Mouse (Mus musculus) right cerebral cortex, adult 18-20 months (tissue): ENCODE measurements around the gene Stat3.

ENCODE experiments used
- DNase-seq: peaks from one replicate; pipeline ENCODE4 v3.0.0; 2022; ENCODE audit warnings: mixed read lengths

Stat3 gene

DNA sequence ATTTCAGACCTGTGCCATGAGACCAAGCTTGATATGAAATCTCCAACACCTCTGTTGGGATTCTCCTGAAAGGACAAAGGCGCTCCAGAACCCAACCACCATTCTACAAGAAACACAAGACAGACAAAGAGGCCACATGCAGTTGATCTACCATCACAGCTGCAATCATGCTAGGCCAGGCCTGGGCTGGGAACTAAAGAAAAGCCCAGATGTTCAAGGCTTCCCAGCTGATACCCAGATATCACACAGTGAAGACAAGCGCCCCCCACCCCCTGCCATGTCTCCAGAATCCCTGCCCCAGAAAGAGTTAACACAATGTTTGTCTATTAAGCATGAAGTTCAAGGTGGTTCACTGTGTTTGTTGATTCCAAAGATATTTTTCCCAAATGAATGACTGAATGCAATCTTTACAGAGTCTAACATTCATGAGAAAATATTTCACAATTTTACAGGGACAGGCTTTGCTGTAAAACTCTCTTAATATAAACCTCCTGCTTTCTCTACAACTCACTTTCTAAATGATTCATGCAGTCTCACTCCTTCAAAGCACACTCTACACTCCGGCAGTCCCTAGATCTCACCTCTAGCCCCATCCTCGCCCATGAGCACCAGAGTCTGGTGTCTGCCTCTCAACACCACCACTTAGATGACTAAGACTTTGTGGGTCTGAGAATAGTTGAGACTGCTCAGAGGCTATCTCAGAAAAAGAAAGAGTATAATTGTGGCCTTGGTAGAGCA lies 18.3 kb downstream of the Stat3 start:
- no peak for DNase-seq

DNA sequence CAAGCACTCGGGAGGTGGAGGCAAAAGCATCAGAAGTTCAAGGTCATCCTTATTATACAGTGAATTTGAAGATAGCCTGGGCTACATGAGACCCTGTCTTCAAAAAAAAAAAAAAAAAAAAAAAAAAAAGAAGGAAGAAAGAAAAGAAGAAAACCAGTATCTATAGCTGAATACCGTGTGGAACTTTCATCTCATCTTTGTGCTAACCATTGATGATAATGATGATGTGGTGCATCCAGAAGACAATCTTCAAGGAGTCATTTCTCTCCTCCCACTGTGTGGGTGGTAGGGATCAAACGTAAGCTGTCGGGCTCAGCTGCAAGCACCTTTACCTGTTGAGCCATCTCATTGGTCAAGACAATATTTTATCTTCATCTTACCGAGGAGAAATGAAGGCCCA lies 21.3 kb downstream of the Stat3 start:
- DNase-seq = no peak

DNA sequence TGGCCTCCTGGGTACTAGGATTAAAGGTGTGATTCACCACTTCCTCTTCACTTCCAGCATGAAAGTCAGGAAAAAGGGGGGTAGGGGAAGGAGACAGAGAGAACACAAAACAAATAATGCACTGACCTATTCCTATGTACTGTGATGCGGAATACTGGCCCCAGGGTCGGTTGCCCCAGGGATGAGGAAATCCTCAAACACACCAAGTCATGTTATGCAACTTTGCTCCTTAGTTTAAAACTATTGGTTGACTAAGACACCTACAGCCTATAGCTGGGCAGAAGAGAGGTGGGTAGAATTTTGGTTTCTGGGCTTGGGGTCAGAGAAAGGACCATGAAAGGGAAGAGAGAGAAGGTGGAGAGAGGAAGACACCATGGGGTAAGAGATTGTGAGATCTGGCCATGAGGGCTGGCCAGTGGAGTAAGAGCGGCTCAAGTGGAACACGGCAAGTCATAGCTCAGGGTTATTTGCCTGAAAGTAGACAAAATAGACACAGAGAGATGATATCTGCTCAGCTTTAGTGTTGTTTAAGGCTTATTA lies 22.8 kb downstream of the Stat3 start:
- DNase-seq = no peak

DNA sequence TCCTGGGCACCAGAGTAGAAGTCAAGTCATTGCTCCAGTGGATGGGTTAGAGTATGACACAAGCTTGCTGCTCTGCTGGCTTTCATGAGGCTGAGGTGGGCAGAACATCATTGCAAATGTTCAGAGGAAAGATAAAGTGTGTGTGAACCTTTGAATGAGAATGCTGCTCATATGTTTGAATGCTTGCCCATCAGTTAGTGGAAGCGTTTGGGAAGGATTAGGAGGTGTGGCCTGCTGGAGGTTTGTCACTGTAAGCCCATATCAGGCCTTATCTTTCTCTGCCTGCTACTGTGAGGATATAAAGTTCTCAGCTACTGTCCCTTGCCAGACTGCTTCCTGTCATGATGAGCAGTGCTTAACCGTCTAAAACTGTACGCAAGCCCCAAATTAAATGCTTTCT lies 24.3 kb downstream of the Stat3 start:
- DNase-seq = no peak

DNA sequence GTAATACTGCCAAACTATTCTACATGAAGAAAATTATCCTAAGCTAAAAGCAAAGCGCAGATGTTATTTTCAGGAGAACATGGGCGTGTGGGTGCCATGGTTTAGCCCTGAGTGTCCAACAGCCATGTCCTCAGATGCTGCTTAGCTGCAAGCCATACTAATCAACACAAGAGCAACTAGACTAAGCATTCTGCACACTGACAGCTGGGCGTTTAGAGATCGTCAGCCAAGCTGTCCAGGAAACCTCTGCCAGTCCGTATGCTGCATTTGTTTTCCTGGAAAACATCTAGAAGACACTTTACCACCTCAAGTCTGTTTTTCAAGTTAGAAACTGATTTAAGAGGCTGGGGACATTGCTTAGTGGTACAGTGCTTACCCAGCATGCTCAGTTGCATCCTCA lies 24.9 kb downstream of the Stat3 start:
- DNase-seq = no peak

DNA sequence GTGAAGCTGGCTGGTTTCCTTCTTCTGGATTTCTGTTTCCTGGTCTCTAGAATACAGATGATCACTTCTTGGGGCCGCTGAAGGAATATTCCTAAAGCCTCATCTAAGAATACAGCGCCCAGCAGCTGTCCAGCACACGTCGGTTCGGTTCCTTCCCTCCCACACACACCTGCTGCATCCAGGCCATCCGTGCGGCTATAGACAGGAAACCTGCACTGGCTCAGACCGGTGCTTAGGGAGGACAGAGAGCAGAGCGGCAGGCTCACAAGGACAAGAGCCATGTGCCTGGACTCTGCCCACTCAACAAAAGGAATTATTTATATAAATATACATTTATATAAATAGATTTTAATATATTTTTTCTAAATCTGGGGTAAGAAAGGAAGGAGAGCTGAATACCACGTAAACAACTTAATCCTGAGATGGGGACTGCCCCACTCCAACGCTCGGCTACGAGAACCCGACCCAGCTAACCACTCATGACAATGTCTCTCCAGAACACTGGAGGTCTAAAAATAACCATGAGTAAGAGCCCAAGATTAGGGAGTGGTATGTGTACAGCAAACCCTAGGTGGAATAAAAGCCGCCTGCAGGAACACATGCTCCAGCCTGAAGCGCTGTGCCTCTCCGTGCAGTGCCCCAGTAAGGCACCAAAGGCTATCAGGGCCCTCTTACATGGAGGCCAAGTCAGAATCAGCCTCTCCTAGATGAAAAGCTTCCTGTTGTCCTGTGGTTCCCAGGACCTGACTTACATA lies 26.8 kb downstream of the Stat3 start:
- no peak for DNase-seq

DNA sequence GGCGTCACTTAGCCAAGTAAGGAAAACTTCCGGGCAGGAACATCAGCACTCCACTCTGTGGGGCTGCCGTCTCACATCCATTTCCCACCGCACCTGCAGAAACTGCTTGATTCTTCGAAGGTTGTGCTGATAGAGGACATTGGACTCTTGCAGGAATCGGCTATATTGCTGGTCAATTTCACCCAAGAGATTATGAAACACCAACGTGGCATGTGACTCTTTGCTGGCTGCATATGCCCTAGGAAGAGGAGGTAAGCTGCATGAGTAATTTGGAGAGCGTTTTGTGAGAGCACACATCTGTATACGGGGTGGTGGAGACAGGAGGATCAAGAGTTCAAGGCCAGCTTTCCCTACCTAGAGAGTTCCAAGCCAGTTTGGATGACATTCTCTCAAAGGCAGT lies 30.8 kb downstream of the Stat3 start:
- DNase-seq = no peak

DNA sequence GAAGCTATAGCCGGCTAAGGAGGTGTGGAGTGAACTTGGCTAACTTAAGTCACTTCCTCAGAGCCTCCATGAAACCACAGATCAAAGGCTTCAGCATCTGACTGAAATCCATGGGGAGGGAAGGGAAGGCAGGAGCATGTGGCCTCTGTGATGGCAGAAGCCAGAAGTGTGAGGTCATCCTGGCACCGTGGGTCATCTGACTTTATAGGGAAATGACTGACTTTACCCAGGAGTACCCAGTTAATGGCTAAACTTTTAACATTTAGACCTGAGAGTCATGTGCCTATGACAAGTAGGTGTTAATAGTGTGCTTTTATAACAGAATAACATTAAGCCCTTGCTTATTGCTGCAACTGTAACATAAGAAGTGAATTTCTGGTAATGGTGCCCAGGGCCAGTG lies 31.2 kb downstream of the Stat3 start:
- DNase-seq = no peak

DNA sequence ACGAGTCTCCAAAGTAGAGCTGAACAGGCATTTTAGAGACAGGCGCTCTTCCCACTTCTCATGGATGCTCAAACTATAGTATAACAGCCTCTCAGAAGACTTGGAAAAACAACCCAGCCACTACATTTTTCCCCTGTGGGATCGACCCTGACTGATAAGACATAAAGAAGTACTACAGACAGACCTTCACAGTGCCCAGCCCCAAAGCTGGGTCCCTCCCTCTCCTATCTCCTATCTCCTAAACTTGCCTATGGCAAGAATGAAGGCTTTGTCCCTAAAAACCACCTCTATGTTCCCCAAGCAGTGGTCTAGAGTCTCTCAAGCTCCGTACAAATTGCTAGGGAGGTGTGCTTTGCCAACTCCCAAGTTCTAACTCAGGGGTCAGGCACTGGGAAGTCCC lies 32.5 kb downstream of the Stat3 start:
- no peak for DNase-seq

DNA sequence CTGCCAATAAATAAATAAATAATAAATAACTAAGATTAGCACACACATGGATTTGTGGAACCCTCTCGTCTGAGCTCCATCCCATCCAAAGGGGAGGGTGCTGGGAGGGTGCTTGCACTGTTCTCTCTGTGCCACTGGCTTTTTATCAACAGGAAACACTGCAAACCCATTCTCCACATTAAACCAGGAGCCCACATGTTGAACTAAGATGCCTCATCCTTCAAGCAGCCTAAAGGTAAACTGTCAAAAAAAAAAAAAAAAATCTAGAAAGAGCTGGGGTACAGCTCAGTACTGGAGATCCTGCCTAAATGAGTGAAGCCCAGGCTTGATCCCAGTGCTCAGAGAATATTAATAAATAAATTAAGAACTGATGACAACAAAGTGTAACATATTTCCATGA lies 33.4 kb downstream of the Stat3 start:
- no peak for DNase-seq

DNA sequence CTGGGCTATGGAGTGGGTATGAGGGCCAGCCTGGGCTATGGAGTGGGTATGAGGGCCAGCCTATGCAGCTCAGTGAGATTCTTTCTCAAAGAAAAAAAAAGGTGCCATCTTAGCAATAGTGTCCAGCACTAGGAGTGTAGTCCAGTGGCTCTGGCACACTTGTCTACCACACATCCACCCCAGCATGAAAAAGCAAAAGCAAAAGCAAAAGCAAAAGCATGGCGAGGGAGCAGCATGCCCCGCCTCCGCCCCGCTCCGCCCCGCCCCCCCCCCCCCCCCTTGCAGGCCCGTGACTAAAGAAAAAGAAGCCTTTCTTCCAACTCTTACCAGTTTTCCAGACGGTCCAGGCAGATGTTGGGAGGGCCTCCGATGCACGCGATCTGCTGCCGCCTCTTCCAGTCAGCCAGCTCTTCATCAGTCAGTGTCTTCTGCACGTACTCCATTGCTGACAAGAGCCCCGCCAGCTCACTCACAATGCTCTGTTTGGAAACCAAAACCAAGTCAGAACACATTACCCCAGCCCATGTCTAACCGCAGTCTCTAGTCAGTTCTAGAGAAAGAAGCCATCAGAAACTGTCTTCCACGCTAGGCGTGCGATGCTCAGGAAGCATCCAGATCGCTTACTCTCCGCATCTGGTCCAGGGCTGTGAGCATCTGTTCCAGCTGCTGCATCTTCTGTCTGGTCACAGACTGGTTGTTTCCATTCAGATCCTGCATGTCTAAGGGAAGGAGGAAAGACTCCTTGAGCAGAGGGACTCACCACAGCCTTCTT lies 34.6 kb downstream of the Stat3 start:
- no peak for DNase-seq

DNA sequence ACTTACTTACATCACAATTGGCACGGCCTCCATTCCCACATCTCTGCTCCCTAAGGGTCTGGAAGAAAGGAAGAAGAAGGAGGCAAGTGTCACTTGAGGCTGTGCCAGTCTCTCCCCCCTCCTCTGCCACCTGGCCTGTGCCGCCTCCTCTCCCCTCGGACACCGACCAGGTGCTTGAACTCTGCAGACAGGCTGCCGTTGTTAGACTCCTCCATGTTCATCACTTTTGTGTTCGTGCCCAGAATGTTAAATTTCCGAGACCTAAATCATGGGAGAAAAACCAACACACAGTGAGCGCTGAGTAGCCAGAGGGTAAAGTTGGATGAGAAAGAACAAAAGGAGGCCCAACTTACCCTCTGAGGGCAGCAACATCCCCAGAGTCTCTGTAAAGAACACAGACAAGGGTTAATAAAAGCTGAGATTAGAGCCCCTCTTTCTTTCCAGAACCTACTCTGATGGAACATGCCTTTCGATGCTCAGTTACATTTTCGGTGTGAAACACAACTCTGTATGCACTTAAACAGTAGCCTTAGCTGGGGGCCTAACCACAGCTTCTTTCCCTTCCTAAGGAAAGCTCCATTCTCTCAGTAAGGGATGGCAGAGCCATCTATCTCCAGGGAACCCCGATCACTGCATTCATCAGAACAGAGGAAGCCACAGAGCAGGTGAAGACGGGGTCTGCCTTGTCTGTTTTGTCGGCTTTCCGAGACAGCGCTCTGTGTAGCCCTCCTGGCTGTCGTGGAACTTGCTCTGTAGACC lies 40.7 kb downstream of the Stat3 start:
- no peak for DNase-seq

DNA sequence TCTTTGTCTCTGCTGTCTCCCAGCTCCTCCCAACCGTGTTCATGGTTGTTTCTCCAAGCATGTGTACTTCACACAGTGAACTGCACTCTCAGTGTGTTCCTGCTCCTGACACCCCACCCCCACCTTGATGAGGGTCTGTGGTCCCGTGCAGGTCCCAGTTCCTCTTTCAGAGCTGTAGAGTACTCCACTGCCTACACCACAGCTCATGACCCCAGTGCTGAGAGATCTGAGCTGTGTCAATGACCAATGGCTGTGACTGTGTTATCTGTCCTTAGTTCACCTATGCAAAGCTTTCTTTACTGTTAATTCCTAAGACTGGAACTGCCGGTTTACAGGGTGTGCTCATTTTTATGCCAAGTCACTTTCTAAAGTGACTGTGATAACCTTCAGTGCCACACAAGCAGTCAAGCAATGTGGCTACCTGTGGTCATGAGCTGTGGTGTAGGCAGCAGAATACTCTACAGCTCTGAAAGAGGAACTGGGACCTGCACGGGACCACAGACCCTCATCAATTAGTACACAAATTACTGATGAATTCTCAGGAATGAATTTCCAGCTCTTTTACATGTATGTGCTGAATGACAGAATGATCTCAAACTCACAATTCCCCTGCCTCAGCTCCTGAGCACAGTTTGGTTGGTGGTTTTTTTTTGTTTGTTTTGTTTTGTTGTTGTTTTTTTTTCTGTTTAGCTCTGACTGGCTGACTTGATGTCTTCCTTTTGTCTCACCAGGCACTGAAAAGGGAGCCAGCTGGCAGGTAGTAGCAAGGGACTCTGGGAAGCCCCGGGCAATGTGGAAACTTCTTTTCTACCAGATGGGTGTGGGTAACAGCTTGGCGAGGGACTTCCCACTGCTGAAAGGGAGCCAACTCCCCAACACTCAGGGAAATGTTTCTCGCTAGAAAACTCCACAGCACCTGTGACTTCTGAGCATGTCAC lies 41.8 kb downstream of the Stat3 start:
- peak; percentile 60 for DNase-seq

DNA sequence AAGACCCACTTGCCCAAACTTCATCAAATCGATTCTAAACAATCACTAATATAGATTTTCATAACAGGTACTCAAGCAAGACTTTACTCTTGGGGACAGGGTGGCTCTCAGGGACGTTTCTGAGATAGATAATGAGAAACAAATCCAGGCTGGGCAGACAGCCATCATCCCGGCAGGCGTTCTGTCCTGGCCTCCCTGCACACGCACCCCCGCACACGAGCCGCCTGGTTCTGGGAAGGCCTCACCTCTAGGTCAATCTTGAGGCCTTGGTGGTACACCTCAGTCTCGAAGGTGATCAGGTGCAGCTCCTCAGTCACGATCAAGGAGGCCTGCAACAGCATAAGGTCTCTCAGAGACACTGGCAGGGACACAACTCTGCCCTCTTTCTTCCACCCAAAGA lies 43.3 kb downstream of the Stat3 start:
- no peak for DNase-seq

DNA sequence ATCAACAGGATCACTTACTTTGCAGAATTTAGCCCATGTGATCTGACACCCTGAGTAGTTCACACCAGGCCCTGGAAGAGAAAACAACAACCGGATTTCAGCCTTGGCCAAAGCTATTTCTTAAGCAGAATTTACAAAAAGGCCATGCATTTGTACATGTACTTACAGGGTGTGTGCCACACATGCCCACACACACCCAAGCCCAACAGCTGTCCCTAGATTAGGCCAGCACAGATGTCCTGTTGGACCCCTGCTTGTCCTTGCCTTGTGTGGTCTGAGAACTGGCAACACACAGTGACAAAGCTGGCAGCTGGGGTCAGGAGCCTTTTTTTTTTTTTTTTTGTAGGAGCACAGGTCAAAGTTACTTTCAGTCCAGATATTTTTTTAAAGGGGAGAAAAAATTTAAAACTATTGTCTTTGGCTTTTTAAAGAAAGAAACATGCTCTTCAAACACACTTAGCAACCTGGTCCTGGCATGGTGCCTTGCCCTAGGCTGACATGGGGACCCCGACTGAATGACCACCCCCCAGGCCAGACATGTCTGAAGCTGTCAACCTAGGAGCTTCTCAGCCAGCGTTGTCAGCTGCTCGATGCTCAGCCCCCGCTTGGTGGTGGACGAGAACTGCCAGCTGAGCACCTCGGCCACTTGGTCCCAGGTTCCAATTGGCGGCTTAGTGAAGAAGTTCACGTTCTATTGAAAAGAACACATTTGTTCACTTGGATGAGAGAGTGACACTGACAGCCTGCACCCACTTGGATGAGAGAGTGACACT lies 45.0 kb downstream of the Stat3 start:
- DNase-seq = no peak

DNA sequence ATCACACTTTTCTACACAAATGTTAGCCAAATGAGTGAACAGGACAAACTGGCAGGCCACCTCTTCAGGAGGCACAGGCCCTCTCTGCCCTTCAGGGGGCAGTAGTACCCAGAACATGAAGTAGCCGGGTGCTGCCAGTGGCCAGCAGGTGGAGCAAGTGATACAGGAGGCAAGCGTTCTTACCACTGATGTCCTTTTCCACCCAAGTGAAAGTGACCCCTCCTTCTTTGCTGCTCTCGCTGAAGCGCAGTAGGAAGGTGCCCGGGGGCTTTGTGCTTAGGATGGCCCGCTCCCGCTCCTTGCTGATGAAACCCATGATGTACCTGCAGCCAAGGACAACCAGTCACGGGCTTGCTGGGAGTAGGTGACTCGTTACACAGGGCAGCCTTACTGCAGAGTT lies 45.9 kb downstream of the Stat3 start:
- DNase-seq = peak; percentile 84

DNA sequence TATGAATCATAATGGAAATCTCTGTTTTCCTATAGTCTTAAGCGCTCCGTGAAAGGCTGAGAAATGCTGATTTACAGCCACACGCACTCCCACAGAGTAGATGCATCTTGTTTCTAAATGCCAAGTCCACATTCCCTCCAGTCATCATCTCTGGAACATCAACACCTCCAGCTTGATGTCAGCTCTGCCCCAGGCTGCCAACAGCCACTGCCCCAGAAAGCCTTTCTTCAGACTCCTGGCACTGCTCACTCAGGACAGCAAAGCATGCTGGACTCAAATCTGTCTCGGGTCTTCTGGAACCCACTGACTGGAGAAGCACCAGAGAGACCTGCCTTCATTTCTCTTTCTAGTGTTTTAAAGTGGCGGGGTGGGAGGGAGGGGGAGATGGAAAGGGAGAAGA lies 46.9 kb downstream of the Stat3 start:
- DNase-seq = no peak

DNA sequence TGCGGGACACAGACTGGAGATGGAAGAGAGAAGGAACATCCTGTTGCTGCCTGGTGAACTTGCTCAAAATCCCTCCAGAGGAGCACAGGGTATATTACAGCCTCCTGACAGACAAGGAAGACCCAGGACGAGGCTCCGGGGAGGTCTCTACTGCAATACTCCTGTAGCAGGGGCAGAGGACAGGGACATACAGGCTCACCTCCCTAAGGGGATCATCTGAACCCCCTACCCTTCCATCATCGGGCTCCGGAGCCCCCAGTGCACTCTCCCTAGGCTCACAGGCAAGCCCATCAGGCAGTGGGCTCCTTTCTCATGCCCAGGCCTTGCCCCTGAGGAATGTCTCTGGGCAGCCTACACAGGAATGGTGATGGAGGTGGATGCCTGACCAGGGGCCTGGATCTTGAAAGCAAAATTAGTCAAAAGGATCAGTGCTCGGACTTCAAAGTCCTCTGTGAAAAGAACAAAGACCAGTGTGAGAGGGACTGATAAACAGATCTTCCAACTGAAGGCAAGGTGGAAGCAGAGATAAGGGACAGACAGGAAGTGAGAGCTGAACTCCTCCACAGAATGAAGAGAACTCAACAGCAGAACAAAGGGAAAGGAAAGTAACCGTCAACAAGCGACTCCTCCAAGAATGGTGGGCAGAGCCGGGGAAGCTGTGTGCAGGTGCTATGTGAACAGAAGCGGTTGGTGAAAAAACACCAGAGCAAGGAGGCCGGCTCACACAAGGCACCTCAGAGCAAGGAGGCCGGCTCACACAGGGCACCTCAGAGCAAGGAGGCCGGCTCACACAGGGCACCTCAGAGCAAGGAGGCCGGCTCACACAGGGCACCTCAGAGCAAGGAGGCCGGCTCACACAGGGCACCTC lies 47.9 kb downstream of the Stat3 start:
- DNase-seq = no peak

DNA sequence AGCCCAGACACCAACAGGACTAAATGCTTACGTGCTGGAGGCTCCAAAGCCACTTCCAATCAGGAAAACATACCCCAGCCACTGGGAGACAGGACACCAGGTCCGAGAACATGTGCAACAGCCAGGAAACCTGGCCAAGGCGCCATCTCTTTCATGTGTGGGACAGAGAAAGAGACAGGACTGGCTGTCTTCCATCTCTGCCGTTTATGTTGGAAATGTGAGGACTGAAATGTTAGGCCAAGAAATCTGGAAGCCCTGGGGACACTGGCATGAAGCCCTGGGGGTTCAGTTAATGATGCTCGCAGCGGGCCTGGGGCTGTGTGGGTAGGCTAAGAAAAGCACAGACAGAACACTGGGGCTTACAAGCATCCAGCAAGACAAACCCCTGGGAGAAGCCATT lies 48.9 kb downstream of the Stat3 start:
- DNase-seq = no peak

DNA sequence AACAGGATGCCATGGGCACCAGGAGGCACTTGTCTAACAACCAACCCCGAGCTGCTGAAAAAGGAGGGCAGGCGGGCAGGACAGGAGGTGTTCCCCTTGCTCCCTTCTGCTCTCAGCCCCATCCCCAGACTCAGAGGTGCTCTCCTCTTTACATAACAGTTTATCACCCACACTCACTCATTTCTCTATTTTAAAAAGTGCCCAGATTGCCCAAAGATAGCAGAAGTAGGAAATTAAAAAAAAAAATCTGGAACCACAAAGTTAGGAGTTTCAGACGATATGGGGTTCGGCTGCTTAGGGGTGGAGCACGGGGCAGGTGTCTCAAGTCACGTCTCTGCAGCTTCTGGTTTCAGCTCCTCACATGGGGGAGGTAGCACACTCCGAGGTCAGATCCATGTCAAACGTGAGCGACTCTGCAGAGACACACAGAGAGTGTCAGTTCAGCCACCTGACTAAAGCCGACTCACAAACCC lies 51.0 kb downstream of the Stat3 start:
- DNase-seq = no peak
